Mouse (Mus musculus) stomach, embryonic 16.5 days (tissue): Measurements from ENCODE around the gene Tcf3. TPM values are rescaled to one million over a fixed set of nuclear protein-coding genes. Genes with fewer than 3 reads are reported as not detected.
A peak's percentile ranks its signal among the peaks of the same experiment; 100 is the strongest.

ENCODE experiments used
- ATAC-seq: fragments of 200-750 bp; cut with Nextera tagmentation; 2 replicates; pipeline ENCODE4 v1.8.0; 2017; ENCODE audit warnings: moderate number of reproducible peaks, moderate TSS enrichment; ENCODE audit not compliant: insufficient read depth, low FRiP score
- H3K27ac ChIP-seq: fragments of 300-500 bp; sonication (generic); 2 replicates; pipeline ENCODE4 v1.5.1; 2014; ENCODE audit warnings: low read length
- H3K27me3 ChIP-seq: fragments of 300-500 bp; sonication (generic); 2 replicates; pipeline ENCODE4 v1.6.1; 2014; ENCODE audit warnings: low read length, control low read depth, mixed read lengths; ENCODE audit not compliant: control insufficient read depth, insufficient read depth
- H3K36me3 ChIP-seq: fragments of 300-500 bp; sonication (generic); 2 replicates; pipeline ENCODE4 v1.6.1; 2014; ENCODE audit warnings: low read length; ENCODE audit not compliant: control insufficient read depth, insufficient read depth
- H3K4me1 ChIP-seq: fragments of 300-500 bp; sonication (generic); 2 replicates; pipeline ENCODE4 v1.6.1; 2014; ENCODE audit warnings: low read length, control low read depth, mixed read lengths; ENCODE audit not compliant: control insufficient read depth, insufficient read depth
- H3K4me2 ChIP-seq: fragments of 300-500 bp; sonication (generic); 2 replicates; pipeline ENCODE4 v1.6.1; 2014; ENCODE audit warnings: low read depth, low read length, mixed read lengths
- H3K4me3 ChIP-seq: fragments of 300-500 bp; sonication (generic); replicated peaks from 2 replicates; pipeline ENCODE4 v1.5.1; 2014; ENCODE audit warnings: mild to moderate bottlenecking, low read length
- H3K9ac ChIP-seq: fragments of 300-500 bp; sonication (generic); 2 replicates; pipeline ENCODE4 v1.6.1; 2014; ENCODE audit warnings: low read length
- H3K9me3 ChIP-seq: fragments of 300-500 bp; sonication (generic); replicated peaks from 2 replicates; pipeline ENCODE4 v1.6.1; 2016; ENCODE audit warnings: low read length, control low read depth; ENCODE audit not compliant: control insufficient read depth
- WGBS: fragments of 180-500 bp; shearing (Covaris S2); extraction: QIAGEN DNeasy Blood & Tissue Kit; methylation state at CpG from one replicate; pipeline ENCODE4 v1.1.7; 2014; 5-methylcytosine and 5-hydroxymethylcytosine counted together
- polyA plus RNA-seq: library from polyadenylated mRNA; unstranded; fragments of >200 nt; fragmentation: Nextera tagmentation; extraction: Ambion mirVana; gene quantifications from 2 replicates; pipeline ENCODE4 v1.2.1, GENCODE M21; 2015

Tcf3 gene
- polyA plus RNA-seq, 1 experiment from 2014 or later = 57.9 TPM

DNA sequence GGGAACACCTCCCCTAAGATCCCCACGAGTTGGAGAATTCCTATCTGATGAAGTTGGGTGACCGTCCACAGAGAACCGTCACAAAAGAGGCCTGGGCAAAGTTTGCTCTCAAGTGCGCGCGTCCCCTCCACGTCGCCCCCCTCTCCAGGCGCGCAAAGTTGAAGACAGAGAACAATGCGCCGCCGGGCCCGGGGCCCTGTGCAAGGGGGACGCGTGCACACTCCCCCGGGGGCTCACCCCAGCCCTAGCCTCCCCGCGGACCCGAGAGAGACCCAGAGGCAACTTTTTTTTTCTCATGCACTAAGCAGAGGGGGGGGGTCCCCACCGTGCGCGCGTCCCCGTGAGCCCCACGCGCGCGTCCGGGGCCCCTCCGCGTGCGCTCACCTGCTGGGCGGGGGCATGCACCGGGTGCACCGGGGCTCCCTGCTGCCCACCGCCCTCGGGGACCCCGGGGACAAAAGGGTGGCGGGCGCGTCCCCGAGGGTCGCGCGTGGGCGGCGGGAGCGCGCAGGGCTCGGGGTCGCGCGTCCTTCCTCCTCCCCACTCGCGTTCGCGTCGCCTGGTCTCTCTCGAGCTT, 423 bp downstream of the Tcf3 start:
- WGBS = under 1% methylated on average over 60 of the region's 60 CpGs

DNA sequence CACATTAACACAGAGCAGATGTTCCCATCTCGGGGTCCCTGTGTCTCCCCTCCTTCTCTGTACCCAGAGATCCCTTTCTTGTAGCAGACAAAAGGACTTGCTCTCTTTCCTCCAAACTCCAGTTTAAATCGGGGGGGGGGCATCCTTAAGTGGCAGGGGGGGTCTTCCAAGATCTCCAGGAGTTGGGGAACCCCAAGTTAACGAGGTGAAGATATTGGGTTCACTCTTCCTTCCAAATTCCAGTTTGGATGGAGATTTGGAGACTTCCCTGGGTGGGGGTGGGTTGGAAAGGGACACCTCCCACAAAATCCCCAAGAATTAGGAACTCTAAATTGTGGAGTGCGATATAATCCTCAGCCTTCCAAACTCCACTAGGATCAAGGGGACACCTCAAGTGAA, 1.1 kb downstream of the Tcf3 start:
- H3K4me1 ChIP-seq = peaks cover 33% of the 10 kb centered on the region

More for the DNA sequence above, 423 bp downstream of the Tcf3 start:
- Histone ChIP-seq H3K36me3 (0 out of 2 replicates have a peak, but pooled peaks cover 18% of the 10 kb centered on the region), H3K4me1 (peaks cover 36% of the 10 kb centered on the region), H3K9ac (peak overlapping the region; percentile 99), H3K27me3 (no peaks in the 10 kb centered on the region), H3K4me3 (peak overlapping the region; percentile 97), H3K9me3 (no peaks in the 10 kb centered on the region), H3K4me2 (peak overlapping the region; percentile 96), H3K27ac (peak overlapping the region; percentile 90)
- no peak for ATAC-seq

DNA sequence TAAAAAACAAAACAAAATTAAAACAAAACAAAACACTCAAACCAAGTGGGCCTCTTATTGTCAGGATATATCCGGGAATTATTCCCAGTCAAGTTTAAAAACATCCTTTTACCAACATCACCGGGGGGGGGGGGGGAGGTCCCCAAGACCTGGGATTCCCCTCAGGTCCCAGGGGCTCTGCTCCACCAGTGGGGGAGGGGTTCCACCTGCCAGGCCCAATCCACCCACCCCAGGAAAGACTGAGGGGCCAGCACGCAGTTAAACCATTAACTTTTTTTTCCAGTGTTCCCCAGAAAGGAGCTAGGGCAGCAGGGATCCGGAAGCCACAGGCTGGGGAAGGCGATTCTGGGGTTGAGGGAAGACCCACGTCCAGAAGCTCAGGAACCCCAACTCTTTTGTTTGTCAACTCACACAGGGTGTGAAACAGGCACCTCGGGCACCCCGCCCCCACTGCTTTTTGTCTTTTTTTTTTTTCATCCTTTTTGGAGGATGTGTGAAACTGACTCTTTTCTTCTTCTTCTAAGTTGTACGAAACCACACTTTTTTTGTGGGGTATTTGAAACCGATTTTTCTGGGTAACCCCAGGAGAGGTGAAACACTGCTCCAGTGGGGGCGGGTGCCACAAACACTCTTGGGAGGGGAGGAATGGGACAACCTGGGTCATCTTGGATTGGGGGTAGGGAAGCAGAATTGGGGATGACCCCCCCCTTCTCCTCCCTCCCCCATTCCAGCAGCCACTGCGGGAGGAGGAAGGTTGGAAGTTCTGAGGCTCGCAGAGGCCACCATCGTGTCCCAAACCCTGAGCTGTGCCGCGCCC, 1.7 kb downstream of the Tcf3 start:
- no peak for ATAC-seq
- Histone ChIP-seq H3K4me3 (peak overlapping the region; percentile 97), H3K9ac (peak overlapping the region; percentile 99), H3K36me3 (peaks cover 29% of the 10 kb centered on the region), H3K9me3 (no peaks in the 10 kb centered on the region), H3K27ac (peak overlapping the region; percentile 90), H3K4me1 (peaks cover 33% of the 10 kb centered on the region), H3K4me2 (peak overlapping the region; percentile 96), H3K27me3 (no peaks in the 10 kb centered on the region)
- WGBS = 8% methylated on average over 16 of the region's 16 CpGs

More for the DNA sequence above, 1.1 kb downstream of the Tcf3 start:
- Histone ChIP-seq H3K27ac (peak overlapping the region; percentile 90), H3K9ac (peak overlapping the region; percentile 99), H3K9me3 (no peaks in the 10 kb centered on the region), H3K36me3 (peaks cover 23% of the 10 kb centered on the region), H3K27me3 (no peaks in the 10 kb centered on the region), H3K4me2 (peak overlapping the region; percentile 96), H3K4me3 (peak overlapping the region; percentile 97)
- no peak for ATAC-seq
- under 1% methylated on average over 4 of the region's 4 CpGs for WGBS

DNA sequence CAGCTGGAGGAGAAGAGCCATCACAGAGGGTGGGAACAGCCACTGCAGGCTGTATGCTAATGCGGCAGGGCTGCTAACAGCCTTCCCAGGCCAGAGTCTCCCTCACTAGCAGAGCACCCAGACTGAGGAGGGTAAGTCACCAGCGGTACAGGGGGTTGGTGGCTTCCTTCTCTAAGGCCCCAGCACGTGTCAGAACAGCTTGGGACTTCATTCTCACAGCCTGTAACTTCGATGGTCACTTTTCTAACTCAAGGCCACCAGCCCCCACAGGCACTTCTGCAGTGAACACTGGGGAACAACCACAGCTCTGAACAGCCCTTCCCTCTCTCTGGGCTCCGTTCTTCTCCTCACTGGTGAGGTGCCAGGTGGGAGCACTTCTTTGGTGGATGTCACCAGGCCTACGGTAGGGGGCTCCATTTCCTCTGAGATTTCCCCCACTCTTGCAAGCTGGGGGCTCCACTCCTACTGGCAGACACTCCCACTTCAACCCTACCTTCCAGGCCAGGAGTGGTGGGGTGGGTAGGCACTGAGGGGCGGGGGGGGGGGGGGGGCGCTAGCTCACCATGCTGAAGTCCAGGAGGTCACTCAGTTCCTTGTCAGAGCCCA, 3.0 kb downstream of the Tcf3 start:
- no peak for ATAC-seq
- peaks cover 25% of the 10 kb centered on the region for H3K4me1 ChIP-seq
- H3K4me3 ChIP-seq = no peak overlapping the region
- H3K9ac ChIP-seq = no peak overlapping the region
- no peak overlapping the region for H3K27ac ChIP-seq
- peaks cover 42% of the 10 kb centered on the region for H3K36me3 ChIP-seq
- H3K27me3 ChIP-seq = no peaks in the 10 kb centered on the region
- WGBS = 53% methylated on average over 8 of the region's 8 CpGs
- H3K9me3 ChIP-seq = no peaks in the 10 kb centered on the region
- no peak overlapping the region for H3K4me2 ChIP-seq

DNA sequence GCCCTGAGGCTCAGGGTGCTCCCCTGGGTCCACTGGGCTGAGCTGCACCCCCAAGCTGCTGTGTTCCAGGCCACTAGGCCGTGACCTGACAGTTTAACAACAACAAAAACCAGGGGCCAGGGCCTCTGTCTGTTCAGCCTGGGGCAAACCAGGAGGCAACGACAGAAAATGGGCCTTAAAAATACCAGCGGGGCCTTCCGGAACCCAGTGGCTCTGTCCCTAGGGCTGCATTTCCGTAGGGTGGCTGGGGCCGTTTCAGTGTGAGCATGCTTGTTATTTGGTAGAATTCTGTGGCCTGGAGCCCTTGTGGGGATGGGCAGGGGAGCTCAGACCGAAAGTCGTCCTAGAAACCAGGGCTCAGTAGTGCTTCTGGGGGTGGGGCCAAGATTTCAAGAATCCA, 3.6 kb downstream of the Tcf3 start:
- no peak overlapping the region for H3K4me3 ChIP-seq
- H3K9me3 ChIP-seq = no peaks in the 10 kb centered on the region
- H3K27me3 ChIP-seq = no peaks in the 10 kb centered on the region
- H3K9ac ChIP-seq = no peak overlapping the region
- peaks cover 48% of the 10 kb centered on the region for H3K36me3 ChIP-seq
- no peak for ATAC-seq
- no peak overlapping the region for H3K27ac ChIP-seq
- 83% methylated on average over 8 of the region's 8 CpGs for WGBS
- peaks cover 20% of the 10 kb centered on the region for H3K4me1 ChIP-seq
- H3K4me2 ChIP-seq = no peak overlapping the region

DNA sequence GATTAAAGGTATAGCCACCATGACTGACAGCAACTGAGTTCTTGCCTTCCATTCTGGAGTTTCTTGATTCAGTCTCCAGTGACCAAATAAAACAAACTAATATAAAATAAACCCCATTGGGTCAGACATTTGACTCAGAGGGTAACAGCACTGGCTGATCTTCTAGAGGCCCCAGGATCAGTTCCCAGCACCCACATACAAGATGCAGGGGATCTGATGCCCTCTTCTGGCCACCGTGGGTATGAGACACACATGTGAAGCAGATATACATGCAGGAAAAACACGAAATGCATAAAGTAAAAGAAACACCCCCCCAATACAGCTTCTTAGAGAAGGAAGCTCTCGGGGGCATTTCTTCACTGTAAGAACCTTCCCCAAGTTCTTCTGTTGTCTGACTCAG, 8.4 kb downstream of the Tcf3 start:
- ATAC-seq = no peak
- Histone ChIP-seq H3K4me3 (no peak overlapping the region), H3K9ac (no peak overlapping the region), H3K27me3 (no peaks in the 10 kb centered on the region), H3K4me2 (no peak overlapping the region), H3K36me3 (peaks cover 51% of the 10 kb centered on the region), H3K9me3 (no peaks in the 10 kb centered on the region), H3K27ac (no peak overlapping the region), H3K4me1 (peaks cover 17% of the 10 kb centered on the region)
- WGBS = 91% methylated on average over 3 of the region's 3 CpGs

DNA sequence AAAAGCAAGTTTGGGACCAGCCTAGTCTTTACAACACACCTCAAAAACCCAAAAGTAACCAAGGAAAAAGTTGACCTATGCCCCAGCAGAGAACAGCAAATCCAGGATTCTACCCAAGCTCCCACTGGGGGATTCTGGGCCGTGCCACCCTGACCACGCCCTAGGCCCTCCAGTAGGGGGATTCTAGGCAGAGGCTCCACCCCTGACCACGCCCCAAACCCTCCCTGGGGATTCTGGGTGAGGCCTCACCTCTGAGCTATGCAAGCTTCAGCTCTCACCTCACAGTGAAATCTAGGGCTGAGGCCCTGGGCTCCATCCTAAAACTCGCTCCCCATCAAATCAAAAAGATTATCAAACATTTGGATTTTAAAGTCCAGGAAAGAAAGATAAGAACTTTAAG, 9.9 kb downstream of the Tcf3 start:
- Histone ChIP-seq H3K27ac (peak overlapping the region; percentile 18; the same call in 1 of the 2 replicates), H3K4me2 (no peak overlapping the region), H3K36me3 (peaks cover 45% of the 10 kb centered on the region), H3K4me1 (peaks cover 32% of the 10 kb centered on the region), H3K4me3 (no peak overlapping the region), H3K9me3 (no peaks in the 10 kb centered on the region), H3K9ac (no peak overlapping the region), H3K27me3 (no peaks in the 10 kb centered on the region)
- peak; percentile 62 for ATAC-seq
- 35% methylated on average over 4 of the region's 4 CpGs for WGBS

DNA sequence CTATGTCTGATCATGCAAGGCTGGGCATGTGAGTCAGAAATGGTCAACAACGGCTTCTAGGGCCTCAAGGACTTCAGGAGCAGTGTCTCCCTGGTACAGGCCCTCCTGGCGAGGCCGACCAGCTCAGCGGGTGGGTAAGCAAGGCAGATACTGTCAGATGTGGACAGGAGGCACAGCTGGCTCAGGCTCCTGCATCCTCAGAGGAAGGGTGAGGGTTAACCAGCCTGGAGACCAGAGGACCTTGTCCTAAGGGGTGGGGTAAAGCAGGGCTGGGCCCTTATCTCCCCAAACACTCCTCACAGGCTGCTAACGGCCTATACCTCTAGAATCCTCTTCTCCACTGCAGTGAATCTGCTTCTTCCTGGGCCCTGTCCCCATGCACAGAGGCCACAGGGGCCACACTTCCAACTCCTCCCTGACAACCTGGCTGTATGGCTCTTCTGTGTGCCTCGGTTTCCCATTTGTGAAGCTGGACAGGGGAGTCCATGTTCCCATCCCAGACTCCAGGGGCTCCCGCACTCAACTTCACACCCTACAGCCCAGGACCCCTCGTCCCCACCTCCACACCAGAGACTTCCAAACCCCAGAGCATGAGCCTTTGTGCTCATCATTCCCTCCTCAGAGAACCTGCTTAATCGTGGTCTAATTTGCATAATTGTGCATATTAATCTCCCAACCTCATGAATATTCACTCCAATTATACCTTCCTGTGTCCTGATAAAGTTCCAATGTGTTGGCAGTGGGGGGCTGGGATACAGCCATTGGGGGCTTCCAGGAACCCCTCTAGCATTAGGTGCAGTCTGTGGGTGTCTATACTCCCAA, 11.6 kb downstream of the Tcf3 start:
- Histone ChIP-seq H3K4me3 (no peak overlapping the region), H3K4me2 (no peak overlapping the region), H3K27ac (peak overlapping the region; percentile 39; the same call in 1 of the 2 replicates), H3K27me3 (no peaks in the 10 kb centered on the region), H3K36me3 (peaks cover 43% of the 10 kb centered on the region), H3K4me1 (peaks cover 34% of the 10 kb centered on the region), H3K9ac (no peak overlapping the region), H3K9me3 (no peaks in the 10 kb centered on the region)
- ATAC-seq = peak; percentile 47
- WGBS = 82% methylated on average over 9 of the region's 9 CpGs
